Mouse (Mus musculus) layer of hippocampus, postnatal 25 days (tissue): Measurements from ENCODE around the gene Stxbp3. TPM values are rescaled to one million over a fixed set of nuclear protein-coding genes. Genes with fewer than 3 reads are reported as not detected.
"Not testable (repeated sequence)": the region's sequence is repeated elsewhere in the genome, so short reads cannot be mapped to it uniquely, and the experiment has no call there.

Source experiments
- DNase-seq, 2 experiments: peaks; one replicate each; pipeline ENCODE4 v3.0.0; 2022; ENCODE audit warnings: mixed read lengths in 2 of 2, low spot score in 1 of 2; ENCODE audit errors: extremely low spot score in 1 of 2
- total RNA-seq, 2 experiments: library from RNA; stranded (reverse); gene quantifications; 2 replicates each; pipeline ENCODE4 v1.2.3; 2021

The Stxbp3 gene
- total RNA-seq, result 10 to 100 TPM; 24.3 to 26.4 TPM

DNA sequence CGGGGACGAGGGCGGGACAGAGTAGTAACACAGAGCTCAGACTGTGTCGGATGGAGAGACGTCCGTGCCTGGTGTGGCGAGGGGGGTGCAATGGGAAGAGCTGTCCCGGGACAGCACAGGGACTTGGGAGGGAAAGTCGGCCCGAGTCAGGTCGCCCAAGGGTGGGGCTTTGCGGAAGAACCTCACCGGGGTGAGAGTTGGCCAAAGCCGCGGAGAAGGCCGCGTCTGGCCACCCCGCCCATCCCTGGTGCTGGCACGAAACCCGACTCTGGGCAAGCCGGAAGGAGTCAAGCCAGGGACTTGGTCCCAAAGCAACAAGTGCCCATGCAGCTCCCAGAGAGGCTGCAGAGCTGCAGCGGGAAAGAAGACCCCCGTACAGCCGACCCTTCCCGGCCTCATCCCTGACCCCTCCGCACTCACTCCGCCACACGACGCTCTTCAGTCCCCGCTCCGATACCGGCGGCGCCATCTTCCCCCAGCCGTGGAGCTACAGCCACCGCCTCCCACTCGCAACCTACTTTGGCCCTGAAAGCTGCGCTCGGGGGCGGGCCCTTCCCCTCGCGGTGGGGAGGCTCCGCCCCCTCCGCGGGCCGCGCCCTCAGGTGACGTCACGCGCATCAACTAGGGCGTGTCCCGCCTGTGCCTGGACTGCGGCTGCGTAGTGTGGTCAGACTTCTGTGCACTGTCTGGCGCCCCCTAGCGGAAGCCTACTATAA, at the start of gene Stxbp3:
Stxbp3 (minus strand) TSS at position 527 of the 716 bp plus-strand sequence.
- DNase-seq, result peak; percentile 98 to 100

DNA sequence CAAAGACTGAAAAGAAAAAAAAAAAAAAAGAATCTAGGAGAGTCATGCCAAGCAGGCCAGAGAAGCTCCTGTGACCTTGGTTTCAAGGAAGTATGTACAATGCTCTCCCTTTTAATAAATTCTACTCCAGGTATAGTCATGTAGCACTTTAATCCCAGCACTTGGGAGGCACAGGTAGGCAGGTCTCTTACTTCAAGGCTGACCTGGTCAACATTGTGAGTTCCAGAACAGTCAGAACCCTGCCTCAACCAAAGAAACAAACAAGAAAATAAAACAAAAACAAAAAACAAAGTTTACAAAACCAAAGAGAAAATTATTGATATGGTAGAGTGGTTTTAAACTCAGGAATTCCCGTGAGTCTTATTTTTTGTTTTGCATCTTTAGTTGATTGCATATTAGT, 49.6 kb upstream of the Stxbp3 start, which contains the start of gene Fndc7:
Fndc7 (minus strand) TSS at position 101 of the 400 bp plus-strand sequence.
- no peak for DNase-seq

DNA sequence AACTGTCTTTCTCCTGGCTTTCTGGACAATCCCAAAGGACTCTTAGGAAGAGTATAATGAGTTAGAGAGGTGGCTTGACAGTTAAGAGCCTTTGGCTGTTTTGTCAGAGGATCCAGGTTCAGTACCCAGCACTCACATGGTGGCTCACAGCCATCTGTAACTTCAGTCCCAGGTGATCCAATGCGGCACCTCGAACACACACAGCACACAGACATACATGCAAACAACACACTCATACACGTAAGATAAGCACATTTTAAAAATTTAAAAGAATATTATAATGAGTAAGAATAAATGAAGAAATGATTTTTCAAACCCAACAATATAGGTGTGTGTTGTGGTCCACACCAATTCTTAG, 47.3 kb upstream of the Stxbp3 start:
- DNase-seq, result no peak

DNA sequence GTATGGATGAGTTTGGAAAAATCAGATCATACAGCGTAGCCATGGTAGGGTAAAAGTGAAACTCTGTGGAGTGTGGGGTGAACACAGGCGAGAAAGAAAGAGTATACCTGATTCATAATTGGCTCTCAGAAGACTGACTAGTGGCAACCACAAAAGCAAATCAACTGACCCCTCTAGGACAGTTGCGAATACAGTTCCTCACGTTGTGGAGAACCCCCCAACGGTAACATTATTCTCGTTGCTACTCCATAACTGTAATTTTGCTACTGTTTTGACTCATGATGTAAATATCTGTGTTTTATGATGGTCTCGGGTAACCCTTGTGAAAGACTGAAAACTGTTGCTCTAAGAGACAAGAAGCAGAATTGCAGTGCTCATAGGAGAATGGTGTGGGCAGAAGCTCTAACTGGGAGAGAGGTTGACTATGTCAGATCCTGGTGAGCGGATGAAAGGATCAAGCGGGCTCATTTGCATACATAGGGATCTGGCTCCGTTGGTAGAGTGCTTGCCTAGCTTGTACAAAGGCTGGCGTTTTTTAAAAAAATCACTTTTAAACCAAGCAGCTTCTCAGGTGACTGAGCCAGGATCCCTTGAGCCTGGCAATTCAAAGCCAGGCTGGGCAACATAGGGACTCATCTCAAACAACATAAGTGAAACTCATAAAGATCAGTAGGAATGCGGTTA, 46.8 kb upstream of the Stxbp3 start:
- DNase-seq, result no peak

DNA sequence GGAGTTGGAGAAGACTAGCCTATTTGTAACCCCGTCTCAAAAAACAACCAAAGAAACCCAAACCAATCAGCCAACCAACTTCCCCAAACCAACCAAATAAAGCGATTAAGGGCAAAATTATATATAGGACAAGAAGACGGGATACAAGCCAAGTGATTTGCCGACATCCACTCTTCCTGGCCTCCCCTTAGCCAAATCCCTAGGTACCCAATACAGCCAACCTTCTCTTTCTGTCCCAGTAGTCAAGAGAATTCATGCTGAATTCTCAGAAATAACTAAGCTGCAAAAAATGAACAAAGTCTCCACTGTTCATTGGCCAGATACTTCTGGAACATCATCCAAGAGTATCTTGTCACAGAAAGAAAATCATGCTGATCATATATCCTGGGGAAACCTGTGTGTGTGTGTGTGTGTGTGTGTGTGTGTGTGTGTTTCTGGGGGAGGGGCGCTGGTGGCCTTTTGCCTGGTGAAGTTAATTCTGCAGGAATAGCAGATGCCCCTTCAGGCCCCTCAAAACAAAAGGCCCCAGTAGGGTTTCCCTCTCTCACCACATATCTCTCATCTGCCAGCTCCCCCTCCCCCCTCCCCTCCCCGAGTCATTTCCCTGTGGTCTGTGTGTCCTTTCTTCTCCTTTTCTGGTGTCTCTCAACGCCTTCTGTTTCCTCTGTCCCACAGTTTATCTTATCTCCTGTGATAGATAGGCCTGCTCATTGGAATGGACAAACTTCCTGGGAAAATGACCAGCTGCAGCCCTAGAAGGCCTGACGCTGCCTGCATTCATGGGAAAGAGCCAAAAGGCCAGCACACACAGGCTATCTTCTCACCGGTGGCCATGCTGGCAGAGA, 45.6 kb upstream of the Stxbp3 start:
- DNase-seq, result no peak

DNA sequence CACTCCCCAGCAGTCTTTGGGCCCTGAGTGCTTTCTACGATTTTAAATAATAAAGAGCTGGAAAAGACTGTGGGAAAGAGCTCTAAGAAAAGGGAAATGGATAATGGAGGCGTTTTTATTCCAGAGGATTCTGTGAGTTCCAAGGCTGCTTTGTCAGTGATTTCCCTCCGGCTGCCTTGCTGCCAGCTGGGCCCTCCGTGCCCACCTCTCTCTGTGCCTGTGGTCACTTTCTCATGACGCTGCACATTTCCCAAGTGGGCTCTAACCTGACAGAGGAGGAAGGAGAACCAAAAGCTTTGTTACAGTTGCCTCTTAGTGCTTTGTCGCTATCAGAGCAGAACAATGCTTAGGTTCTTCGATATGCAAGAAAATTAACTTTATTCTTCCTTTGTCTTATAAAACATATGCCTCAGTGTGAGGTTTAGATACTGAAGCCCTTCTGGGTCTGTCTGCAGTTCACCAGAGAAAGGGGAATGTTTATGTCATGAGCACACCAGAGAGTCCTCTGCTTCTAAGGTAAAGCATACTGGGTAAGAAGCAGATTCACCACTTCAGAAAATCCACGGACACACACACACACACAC, 44.5 kb upstream of the Stxbp3 start:
- DNase-seq, result no peak

DNA sequence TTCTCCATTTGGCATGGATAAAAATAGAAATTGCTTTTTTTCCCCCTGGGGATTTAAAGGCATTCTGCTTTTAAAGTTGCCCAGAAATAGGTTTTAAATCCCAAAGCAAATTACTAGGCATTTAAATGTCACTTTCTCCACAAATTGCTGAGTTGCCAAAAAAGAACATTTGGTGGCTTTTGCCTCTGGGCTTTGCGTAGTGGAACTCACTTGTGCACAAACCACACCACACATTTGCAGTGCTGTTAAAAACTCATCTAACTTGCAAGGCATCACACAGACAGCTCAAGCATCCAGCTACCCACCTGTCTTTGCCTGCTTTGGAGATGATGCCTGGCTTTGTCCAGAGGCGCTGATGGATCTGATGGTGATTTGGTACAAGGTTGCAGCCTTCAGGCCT, 42.7 kb upstream of the Stxbp3 start:
- DNase-seq, result no peak

DNA sequence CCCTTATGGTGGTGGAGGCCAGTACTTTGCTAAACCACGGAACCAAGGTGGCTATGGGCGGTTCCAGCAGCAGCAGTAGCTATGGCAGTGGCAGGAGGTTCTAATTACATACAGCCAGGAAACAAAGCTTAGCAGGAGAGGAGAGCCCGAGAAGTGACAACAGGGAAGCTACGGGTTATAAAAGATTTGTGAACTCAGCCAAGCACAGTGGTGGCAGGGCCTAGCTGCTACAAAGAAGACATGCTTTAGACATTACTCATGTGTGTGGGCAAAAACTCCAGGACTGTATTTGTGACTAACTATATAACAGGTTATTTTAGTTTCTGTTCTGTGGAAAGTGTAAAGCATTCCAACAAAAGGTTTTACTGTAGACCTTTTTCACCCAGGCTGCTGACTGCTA, 41.5 kb upstream of the Stxbp3 start:
- DNase-seq, result not testable (repeated sequence)

DNA sequence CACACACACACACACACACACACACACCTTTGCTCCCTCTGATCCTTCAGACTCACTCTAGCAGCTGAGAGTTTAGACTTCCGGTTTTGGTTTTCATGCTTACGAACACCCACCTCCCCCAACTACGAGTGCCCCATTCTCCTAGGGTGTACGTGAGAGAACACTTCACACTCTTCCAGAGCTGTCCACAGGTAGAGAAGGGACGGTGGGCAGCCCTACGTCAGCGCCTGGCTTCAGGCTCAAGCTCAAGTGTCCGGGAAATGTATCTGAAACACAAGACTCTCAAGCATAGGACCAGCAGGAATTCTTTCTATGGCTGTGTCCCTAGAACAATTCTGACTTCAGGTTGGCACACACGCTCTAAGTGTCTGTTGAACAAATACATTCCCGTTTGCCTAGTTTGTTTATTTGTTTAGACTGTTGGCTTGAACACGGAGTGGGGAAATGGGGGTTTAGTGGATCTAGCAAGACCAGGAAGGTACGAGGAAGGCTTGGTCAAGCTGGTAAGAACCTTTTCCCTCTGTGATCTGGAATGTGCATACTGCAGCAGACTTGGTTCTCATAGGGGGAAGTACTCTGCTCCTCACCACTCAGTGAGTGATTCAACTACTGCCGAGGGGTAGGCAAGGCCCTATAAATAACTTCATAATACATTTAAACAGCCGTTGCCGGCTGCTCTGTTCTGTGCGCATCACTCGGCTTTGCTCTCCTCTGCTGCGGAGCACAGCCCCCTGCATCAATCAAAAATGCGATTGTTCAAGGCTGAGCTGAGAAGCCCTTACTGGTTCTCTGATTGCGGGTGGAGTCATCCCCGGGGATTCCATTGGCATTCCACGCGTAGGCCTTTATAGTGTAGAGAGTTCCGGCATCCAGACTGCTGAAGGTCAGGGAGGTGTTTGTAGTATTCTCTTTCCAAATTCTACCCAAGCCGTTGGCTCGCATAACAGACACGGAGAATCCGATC, 40.5 kb upstream of the Stxbp3 start:
- peak in 1 of 2 experiments; percentile 27 for DNase-seq

DNA sequence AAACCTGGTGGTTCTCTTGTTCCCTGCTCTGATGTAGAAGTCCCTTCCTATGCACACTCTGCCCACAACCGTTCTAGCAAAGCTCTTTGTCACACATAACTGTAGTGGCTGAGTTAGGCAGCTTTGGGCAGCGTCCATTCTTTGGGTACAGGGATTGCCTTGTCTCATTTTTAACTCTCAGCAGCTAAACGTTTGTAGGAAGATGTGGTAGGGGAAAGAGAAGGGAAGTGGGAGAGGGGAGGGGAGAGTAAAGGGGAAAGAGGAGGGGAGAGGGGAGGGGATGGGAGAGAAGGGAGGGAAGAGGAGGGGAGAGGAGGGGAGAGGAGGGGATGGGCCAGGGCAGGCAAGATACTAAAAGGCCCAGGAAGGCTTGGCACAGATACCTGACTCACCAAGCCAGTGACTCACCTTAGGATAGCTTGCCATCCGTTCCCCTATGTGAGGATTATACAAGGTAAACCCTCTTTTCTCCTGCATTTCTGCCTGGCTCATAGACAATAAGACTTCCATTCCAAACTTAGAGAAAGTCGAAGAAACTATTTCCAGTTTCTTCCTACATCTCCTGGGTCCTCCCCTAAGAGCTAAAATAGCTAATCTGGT, 39.6 kb upstream of the Stxbp3 start:
- DNase-seq, result no peak

DNA sequence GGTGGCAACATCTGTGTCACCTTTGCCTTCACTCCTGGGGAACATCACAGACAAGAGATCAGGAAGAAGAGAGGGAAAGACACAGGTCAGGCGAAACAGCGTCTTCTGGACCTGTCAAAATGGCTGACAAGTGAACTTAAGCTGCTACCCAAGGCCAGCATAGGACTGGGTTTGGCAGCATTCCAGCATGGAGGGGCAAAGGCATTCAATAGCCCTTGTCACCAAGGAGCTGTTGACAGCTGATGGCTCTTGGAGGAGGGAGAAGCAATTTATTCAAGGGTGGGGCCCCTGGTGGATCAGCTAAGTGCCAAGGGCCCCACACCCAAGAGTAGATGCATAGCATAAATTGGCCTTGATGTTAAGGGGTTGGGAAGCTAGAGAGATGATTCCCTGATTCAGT, 38.8 kb upstream of the Stxbp3 start:
- DNase-seq, result no peak

DNA sequence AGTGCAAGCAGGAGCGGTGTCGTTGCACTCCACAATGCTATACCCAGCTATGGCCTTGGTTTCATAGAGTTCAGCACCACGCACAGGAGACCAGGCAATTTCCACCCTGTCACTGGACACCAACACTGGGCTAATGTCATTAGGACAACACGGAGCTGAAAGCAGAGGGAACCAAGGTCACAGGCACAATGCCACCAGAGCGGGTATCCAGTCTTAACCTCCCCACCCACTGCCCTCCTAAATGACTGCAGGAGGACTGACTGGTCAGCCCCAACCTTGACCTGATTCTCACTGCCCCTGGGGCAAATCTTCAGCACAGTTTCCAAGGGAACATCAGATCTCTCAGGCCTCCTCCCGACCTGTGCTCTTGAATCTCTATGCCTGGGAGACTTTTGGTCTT, 30.3 kb upstream of the Stxbp3 start:
- no peak for DNase-seq

DNA sequence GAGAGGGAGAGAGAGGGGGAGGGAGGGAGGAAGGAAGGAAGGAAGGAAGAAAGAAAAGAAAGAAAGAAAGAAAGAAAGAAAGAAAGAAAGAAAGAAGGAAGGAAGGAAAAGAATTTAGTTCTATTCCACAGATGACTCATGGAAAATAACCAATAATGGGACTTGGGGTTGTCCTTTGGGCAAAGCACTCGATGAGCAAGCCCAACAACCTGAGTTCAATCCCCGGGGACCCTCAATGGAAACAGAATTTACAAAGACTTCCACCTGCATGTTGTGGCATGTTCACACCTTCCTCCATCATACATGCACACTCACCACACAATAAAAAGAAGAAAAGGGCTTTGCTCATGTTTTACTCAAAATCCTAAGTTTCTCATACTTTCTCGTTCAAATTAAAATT, 27.1 kb upstream of the Stxbp3 start:
- DNase-seq, result no peak

DNA sequence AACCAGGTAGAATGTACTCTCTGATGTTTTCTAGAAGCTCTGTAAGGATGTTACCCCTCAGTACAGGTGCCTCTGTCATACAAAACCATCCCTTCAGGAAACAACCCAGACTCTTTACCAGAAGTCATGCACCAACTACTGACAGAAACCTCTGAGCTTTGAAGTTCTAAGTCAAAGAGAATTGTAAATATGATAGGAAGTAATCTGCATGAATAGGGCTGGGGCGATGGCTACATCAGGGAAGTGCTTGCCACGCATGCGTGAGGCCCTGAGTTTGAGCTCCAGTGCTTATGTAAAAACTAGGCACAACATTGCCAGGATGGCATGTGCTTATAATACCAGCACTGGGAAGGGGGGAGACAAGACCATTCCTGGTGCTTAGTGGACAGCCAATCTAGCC, 25.4 kb upstream of the Stxbp3 start:
- no peak for DNase-seq

DNA sequence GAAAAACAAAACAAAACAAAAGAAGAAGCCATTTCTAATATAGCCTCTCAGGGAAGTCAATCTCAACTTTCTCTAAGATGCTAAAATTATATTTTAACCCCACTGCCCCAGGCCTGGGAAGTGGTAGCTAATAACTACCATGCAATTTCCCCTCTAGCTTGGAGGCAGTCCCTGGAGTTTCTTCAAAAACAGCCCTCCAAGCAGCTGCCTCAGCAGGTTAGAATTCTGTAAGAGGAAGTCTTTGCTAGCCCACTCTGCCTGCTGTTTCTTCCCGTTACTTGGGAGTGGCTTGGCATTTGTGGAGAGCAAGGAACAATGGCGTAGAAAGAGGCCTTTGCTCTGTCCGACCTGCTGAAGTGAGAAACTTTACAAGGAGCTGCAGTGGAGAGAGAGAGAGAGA, 24.8 kb upstream of the Stxbp3 start:
- DNase-seq, result no peak

DNA sequence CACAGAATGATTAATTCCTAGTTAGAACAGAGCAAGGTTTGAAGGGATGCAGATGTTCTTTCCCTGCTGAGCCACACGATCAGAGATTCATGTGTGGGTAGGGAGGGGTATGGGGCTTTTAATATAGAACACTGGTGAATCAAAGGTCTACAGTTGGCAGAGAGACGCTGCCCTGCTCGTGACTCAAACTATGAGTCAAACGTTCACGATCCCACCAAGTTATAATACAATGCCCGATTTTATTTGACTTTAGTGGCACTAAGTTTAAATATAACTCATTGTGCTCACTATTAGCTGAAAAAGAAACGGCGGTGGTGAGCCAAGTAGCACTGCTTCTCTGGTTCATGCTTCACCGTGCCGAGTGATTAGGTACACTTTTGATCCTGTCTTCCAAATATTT, 22.8 kb upstream of the Stxbp3 start:
- DNase-seq, result no peak

DNA sequence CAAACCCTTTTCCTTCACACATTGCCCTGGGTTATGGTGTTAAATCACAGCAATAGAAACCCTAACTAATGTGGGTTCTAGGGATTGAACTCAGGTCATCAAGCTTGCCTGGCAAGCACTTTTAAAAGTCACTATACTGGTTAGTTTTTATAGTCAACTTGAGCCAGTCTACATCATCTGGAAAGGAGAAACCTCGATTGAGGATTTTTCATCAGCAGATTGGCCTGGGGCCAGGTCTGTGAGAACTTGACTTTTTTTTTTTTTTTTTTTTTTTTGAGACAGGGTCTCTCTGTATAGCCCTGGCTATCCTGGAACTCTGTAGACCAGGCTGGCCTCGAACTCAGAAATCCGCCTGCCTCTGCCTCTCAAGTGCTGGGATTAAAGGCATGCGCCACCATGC, 22.0 kb upstream of the Stxbp3 start:
- not testable (repeated sequence) for DNase-seq

DNA sequence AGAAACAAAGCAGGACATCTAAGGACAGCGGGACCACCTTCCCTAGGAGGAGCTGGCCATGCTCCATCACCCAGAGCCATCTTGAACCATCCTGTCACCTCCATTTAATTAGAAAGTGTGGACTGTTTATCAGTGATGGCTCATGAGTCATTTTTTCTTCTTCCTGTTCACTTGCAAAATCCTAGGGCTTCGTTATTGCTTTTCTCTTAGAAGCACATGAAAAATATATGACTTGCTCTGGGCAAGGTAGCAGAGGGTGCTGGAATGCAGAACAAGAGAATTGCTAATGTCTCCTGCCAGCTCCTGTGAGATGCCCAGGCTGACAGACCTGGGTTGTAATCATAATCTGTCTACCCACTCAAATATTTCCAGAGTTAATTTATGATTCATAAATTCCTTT, 20.5 kb upstream of the Stxbp3 start:
- no peak for DNase-seq

DNA sequence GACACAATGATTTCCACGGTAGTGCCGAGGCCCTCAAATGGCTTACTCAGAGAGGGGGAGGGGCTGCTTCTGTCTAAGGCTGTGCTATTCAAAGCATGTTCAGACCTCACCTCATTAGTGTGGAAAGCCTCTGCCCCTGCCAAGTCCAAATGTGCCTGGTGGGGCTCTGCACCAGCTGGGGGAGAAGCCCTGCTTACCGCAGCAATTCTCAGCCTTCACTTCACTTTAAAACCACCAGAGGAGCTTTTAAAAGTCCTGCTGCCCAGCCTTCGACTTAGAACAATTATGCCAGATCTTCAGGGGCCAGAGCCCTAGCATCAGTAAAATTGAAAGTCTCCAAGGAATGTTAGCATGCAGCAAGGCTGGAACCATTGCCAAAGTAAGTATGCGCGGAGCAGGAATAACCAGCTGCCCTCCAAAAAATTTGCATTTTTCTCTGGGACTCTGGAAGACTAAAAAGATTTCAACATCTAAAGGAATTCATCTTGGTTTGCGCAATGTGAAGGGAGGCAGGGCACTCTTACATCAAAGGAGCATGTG, 18.0 kb upstream of the Stxbp3 start:
- peak in 1 of 2 experiments; percentile 20 for DNase-seq
